Mouse (Mus musculus): Measurements from ENCODE around the gene Cmip. TPM values are rescaled to one million over a fixed set of nuclear protein-coding genes. Genes with fewer than 3 reads are reported as not detected.

Gene Cmip
- total and polyA plus RNA-seq, 3 experiments, result 17.0 to 71.8 TPM; not detected in 1

- Histone ChIP-seq H3K36me3 (ENCODE audit: control insufficient read depth in 1 of 2, insufficient read depth in 2 of 2, low read length in 2 of 2) (no peaks in the 10 kb centered on the region), H3K9ac (ENCODE audit: control insufficient read depth, low read depth, low read length, poor library complexity, severe bottlenecking) (no peak overlapping the region), H3K9me3 (replicated peaks; ENCODE audit: insufficient read depth, low read length) (no peaks in the 10 kb centered on the region), H3K4me3 (ENCODE audit: control insufficient read depth in 1 of 2, insufficient read depth in 1 of 2, low read depth in 2 of 2, low read length in 2 of 2) (no peak overlapping the region), H3K27ac (ENCODE audit: control insufficient read depth, low read depth, low read length) (no peak overlapping the region), H3K27me3 (ENCODE audit: control insufficient read depth in 1 of 2, insufficient read depth in 2 of 2, low read length in 2 of 2) (no peaks in the 10 kb centered on the region), H3K79me2 (ENCODE audit: control insufficient read depth, insufficient read depth, low read length, poor library complexity) (peaks cover 4% of the 10 kb centered on the region; the same call in 1 of the 2 replicates), H3K4me1 (ENCODE audit: control insufficient read depth in 1 of 2, insufficient read depth in 2 of 2, low read length in 2 of 2) (no peaks in the 10 kb centered on the region)
- TF ChIP-seq NELFE (IDR thresholded peaks at IDR 0.05; ENCODE audit: low read depth, low read length), result no peak
- DNase-seq (ENCODE audit: low read depth, low spot score), result no peak
Observed at GRCm38 (mm10) chr8:117402911-117403704, 146.2 kb downstream of the Cmip start.

- Histone ChIP-seq H3K79me2 (ENCODE audit: control insufficient read depth, insufficient read depth, low read length, poor library complexity) (peaks cover 6% of the 10 kb centered on the region; the same call in 1 of the 2 replicates), H3K9ac (ENCODE audit: control insufficient read depth, low read depth, low read length, poor library complexity, severe bottlenecking) (no peak overlapping the region), H3K27ac (ENCODE audit: control insufficient read depth, low read depth, low read length) (no peak overlapping the region), H3K27me3 (ENCODE audit: control insufficient read depth in 1 of 2, insufficient read depth in 2 of 2, low read length in 2 of 2) (no peaks in the 10 kb centered on the region), H3K4me3 (ENCODE audit: control insufficient read depth in 1 of 2, insufficient read depth in 1 of 2, low read depth in 2 of 2, low read length in 2 of 2) (no peak overlapping the region), H3K4me1 (ENCODE audit: control insufficient read depth in 1 of 2, insufficient read depth in 2 of 2, low read length in 2 of 2) (no peaks in the 10 kb centered on the region), H3K36me3 (ENCODE audit: control insufficient read depth in 1 of 2, insufficient read depth in 2 of 2, low read length in 2 of 2) (no peaks in the 10 kb centered on the region), H3K9me3 (replicated peaks; ENCODE audit: insufficient read depth, low read length) (no peaks in the 10 kb centered on the region)
- TF ChIP-seq USF1 (IDR thresholded peaks at IDR 0.05; ENCODE audit: low read depth, low read length), result no peak
- no peak for TF ChIP-seq MAFK (IDR thresholded peaks at IDR 0.05; ENCODE audit: borderline replicate concordance, low read depth, low read length)
- no peak for TF ChIP-seq SMC3 (IDR thresholded peaks at IDR 0.05; ENCODE audit: low read depth, low read length)
- TF ChIP-seq MEF2A (IDR thresholded peaks at IDR 0.05; ENCODE audit: extremely low read depth, insufficient replicate concordance, low read depth, low read length, poor library complexity, severe bottlenecking), result no peak
- TF ChIP-seq NRF1 (IDR thresholded peaks at IDR 0.05; ENCODE audit: insufficient read depth, low read depth, low read length, poor library complexity, severe bottlenecking), result no peak
- no peak for TF ChIP-seq CHD1 (IDR thresholded peaks at IDR 0.05; ENCODE audit: low read depth, low read length)
- no peak for TF ChIP-seq ZC3H11A (IDR thresholded peaks at IDR 0.05; ENCODE audit: low read depth, low read length)
- no peak for DNase-seq (ENCODE audit: low read depth, low spot score)
Observed at GRCm38 (mm10) chr8:117403705-117404476, 147.0 kb downstream of the Cmip start.

GRCm38 (mm10) chr8:117406081-117406480 is 149.2 kb downstream of the Cmip start:
- H3K4me3 ChIP-seq (ENCODE audit: control insufficient read depth in 1 of 2, insufficient read depth in 1 of 2, low read depth in 2 of 2, low read length in 2 of 2), result no peak overlapping the region
- no peak for DNase-seq (ENCODE audit: low read depth, low spot score)
- TF ChIP-seq TCF12 (IDR thresholded peaks at IDR 0.05; ENCODE audit: low read depth, low read length) (no peak), MEF2A (IDR thresholded peaks at IDR 0.05; ENCODE audit: extremely low read depth, insufficient replicate concordance, low read depth, low read length, poor library complexity, severe bottlenecking) (no peak), RCOR1 (IDR thresholded peaks at IDR 0.05; ENCODE audit: low read depth, low read length) (no peak), MYB (IDR thresholded peaks at IDR 0.05; ENCODE audit: low read depth, low read length) (no peak)
- no peak overlapping the region for H3K27ac ChIP-seq (ENCODE audit: control insufficient read depth, low read depth, low read length)
- no peak overlapping the region for H3K9ac ChIP-seq (ENCODE audit: control insufficient read depth, low read depth, low read length, poor library complexity, severe bottlenecking)
- H3K9me3 ChIP-seq (replicated peaks; ENCODE audit: insufficient read depth, low read length), result no peaks in the 10 kb centered on the region
- H3K79me2 ChIP-seq (ENCODE audit: control insufficient read depth, insufficient read depth, low read length, poor library complexity), result peaks cover 6% of the 10 kb centered on the region; the same call in 1 of the 2 replicates
- H3K27me3 ChIP-seq (ENCODE audit: control insufficient read depth in 1 of 2, insufficient read depth in 2 of 2, low read length in 2 of 2), result no peaks in the 10 kb centered on the region
- no peaks in the 10 kb centered on the region for H3K4me1 ChIP-seq (ENCODE audit: control insufficient read depth in 1 of 2, insufficient read depth in 2 of 2, low read length in 2 of 2)
- no peaks in the 10 kb centered on the region for H3K36me3 ChIP-seq (ENCODE audit: control insufficient read depth in 1 of 2, insufficient read depth in 2 of 2, low read length in 2 of 2)

Measured in MEL (cell line).